Mouse (Mus musculus): Measurements from ENCODE around the gene Mxd4. TPM values are rescaled to one million over a fixed set of nuclear protein-coding genes. Genes with fewer than 3 reads are reported as not detected.

The Mxd4 gene
- total RNA-seq, 2 experiments from 2014 or later: 82.6 to 91.1 TPM

DNA sequence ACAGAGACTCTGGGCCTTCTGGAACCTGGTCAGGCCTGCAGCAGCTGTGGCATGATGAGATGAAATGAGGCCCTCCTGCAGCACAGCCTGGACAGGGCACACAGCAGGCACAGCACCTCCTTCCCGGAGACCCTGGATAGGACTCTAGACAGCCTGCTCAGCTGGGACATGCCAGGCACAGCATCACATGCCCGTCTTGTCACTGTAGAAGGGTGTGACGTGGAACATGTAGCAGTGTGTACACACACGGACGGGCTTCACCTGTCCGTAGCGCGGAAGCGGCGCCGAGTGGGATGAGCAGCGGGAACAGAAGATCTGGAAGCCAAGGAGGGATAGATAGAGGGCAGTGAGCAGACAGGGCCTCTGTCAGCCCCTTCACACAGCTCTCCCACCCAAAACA, 8.3 kb upstream of the Mxd4 start:
- no peak for DNase-seq (ENCODE audit: extremely low spot score in 1 of 2, low spot score in 2 of 2)
- Histone ChIP-seq H3K27ac (peak overlapping the region; percentile 79), H3K4me3 (no peak overlapping the region)
- TF ChIP-seq CTCF (IDR thresholded peaks at IDR 0.05): no peak
- intact Hi-C loops (cut with DNase I): loop anchor here (1.0 to 5.0 kb wide), 2 partner anchors 47 to 81 kb away; no protein-coding TSS in a partner anchor

DNA sequence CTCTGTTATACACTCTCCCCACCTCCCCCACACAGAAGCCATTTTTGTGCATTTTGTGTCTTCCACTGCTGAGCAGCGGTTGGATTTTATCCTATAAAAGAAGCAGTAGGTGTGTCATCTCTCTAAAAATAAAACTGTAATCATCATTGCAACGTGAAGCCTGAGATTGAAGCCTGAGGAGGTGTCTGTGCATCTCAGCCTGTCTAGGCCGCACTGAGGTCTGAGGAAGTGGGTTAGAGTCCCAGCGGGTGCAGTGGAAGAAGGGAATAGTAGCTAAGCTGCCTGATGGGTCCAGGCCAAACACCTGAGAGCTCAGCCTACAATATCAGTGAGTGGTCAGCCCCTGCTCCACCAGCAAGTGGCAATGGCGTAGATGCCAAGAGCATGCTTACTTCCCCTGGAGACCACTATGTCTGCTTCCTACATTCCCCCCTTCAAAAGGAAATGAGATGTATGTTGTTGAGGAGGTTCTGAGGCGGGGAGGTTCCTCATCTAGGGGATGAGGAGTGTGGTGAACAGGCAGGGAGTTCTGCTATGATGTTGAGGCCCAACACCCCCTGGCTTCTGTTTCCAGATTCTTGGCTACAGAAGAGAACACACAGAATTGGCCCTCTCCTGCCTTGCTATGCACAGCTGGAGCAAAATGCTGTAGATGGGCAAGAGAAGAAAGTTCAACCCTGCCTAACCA, 7.6 kb upstream of the Mxd4 start:
- no peak for DNase-seq (ENCODE audit: extremely low spot score in 1 of 2, low spot score in 2 of 2)
- intact Hi-C loops (cut with DNase I): loop anchor here (1.0 to 5.0 kb wide), 2 partner anchors 47 to 81 kb away; no protein-coding TSS in a partner anchor
- Histone ChIP-seq H3K4me3 (no peak overlapping the region), H3K27ac (peak overlapping the region; percentile 82)
- TF ChIP-seq CTCF (IDR thresholded peaks at IDR 0.05): no peak

DNA sequence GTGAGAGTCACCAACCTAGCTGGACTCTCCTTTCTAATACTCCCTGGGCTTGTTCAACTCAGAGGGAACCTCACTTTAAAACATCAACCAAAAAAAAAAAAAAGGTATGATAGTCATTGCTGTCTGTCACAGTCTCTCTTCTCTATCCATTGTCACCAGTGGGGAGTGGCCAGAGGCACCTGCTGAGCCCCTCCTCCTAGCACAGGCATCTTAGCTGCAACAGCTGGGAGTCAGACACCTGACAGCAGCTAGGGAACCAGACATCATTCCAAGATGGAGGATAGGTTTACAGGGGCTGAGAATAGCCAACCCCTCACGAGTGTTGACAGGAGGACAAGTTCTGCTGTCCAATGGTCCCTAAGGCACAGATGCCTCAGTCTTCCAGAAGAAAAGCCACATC, 6.9 kb upstream of the Mxd4 start:
- no peak for DNase-seq (ENCODE audit: extremely low spot score in 1 of 2, low spot score in 2 of 2)
- no peak for TF ChIP-seq CTCF (IDR thresholded peaks at IDR 0.05)
- intact Hi-C loops (cut with DNase I): no loop called here
- no peak overlapping the region for H3K4me3 ChIP-seq
- peak overlapping the region; percentile 82 for H3K27ac ChIP-seq

DNA sequence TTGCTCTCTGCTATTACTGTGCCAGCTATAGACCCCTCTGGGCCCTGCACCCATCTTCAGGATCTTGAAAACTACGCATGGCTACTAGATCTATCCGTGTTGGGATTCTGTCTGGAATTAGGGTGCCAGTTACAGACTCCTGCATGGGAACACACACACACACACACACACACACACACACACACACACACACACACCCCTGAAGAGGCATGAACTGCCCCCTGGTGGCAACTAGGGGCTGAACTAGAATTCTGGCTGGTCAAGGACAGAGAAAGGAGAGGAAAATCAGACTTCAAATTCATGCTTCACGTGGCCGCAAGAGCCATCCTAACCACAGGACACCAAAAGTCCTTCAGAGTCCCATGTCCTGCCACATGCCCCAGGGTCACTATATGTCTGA, 4.3 kb upstream of the Mxd4 start:
- peak overlapping the region; percentile 22; the same call in 1 of the 2 replicates for H3K27ac ChIP-seq
- no peak for DNase-seq (ENCODE audit: extremely low spot score in 1 of 2, low spot score in 2 of 2)
- TF ChIP-seq CTCF (IDR thresholded peaks at IDR 0.05): no peak; the same call in 1 of the 2 replicates
- no peak overlapping the region for H3K4me3 ChIP-seq
- intact Hi-C loops (cut with DNase I): no loop called here

DNA sequence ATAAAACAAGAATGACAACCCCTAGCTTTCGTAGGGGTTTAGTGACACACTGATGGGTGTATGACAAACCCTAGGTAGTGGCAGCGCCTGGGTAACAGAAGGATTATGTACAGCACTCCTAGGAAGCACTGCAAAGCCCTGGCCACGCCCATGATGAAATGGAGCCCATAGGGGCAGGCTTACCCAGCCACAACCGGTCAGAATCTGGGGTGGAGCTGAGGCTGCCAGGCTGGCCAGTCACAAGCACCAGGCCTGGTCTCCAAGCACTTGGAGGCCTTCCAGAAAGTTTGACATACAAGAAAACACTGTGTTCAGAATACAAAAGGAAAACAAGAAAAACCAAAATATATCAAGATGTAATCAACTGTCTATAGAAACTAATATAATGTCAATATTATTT, 3.5 kb upstream of the Mxd4 start:
- Histone ChIP-seq H3K4me3 (no peak overlapping the region), H3K27ac (peak overlapping the region; percentile 22)
- intact Hi-C loops (cut with DNase I): no loop called here
- DNase-seq (ENCODE audit: extremely low spot score in 1 of 2, low spot score in 2 of 2): no peak
- TF ChIP-seq CTCF (IDR thresholded peaks at IDR 0.05): no peak

DNA sequence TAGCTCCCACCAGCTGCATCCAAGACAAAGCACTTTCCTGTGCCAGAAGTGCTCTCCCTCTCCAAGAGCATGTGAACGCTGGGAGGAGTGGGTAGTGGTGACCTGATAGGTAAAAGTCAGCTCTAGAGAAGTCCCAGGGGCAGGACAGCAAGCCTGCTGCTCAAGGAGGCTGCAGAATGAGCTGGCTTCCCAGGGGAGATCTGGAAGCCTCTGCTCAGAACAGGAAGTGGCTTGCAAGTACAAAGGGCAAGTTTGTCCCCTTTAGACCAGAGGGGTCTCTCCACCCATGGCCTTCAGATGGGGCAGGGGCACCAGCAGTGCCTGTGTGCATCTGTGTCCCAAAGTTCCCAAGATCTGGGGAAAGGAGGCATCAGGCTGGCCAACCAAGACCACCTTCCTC, 2.0 kb upstream of the Mxd4 start:
- no peak overlapping the region for H3K4me3 ChIP-seq
- peak overlapping the region; percentile 25; the same call in 1 of the 2 replicates for H3K27ac ChIP-seq
- intact Hi-C loops (cut with DNase I): loop anchor here (5.0 kb wide), 1 partner anchor 192 kb away; the partner anchor contains the start of gene Nat8l
- no peak for TF ChIP-seq CTCF (IDR thresholded peaks at IDR 0.05)
- DNase-seq (ENCODE audit: extremely low spot score in 1 of 2, low spot score in 2 of 2): no peak

DNA sequence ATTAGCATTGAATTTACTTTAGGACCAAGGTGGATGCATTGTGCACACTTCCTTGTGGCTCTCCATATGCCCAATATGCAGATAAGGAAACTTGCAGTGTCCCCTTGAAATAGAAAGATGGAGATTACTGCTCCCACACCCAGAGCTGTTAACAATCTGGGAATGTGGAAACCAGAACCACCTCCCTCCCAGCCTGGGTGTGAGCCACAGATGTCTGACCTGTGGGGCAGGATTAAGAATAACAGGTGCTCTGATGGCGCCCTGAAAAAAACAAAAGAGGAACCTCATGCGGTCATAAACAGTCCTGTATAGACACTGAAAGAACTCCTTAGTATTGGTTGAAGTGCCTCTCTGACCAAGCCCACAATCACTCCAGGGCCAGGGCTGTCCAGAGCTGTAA, 1.3 kb upstream of the Mxd4 start:
- no peak for DNase-seq (ENCODE audit: extremely low spot score in 1 of 2, low spot score in 2 of 2)
- intact Hi-C loops (cut with DNase I): loop anchor here (5.0 kb wide), 1 partner anchor 192 kb away; the partner anchor contains the start of gene Nat8l
- no peak for TF ChIP-seq CTCF (IDR thresholded peaks at IDR 0.05)
- peak overlapping the region; percentile 95 for H3K27ac ChIP-seq
- H3K4me3 ChIP-seq: no peak overlapping the region; the same call in 1 of the 2 replicates

DNA sequence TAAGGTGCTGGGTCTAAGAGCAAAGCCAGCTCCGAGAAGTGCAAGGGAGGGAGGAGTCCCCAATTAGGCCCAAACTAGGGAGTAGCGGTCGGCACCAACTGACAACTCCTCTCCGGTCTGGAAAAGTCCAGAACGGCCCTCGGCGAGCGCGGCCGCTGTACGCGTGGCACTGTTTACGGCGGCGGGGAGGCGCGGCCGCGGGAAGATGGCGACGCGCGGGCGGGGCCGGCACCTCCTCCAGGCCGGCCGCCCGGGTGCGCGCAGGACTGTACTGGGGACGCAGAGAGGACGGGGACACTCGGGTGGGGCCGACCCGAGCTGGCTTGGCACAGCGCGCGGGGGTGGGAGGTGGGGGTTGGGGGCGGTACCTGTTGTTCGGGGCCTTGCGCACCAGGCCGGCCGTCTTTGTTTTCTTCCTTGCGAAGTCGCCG, 544 bp downstream of the Mxd4 start:
- Histone ChIP-seq H3K27ac (peak overlapping the region; percentile 94), H3K4me3 (peak overlapping the region; percentile 88)
- no peak for TF ChIP-seq CTCF (IDR thresholded peaks at IDR 0.05)
- peak in 1 of 2 experiments; percentile 47 for DNase-seq (ENCODE audit: extremely low spot score in 1 of 2, low spot score in 2 of 2)
- intact Hi-C loops (cut with DNase I): loop anchor here (1.0 to 5.0 kb wide), 2 partner anchors 18 to 190 kb away; partner anchors contain the start of genes Haus3, Nat8l and Poln

DNA sequence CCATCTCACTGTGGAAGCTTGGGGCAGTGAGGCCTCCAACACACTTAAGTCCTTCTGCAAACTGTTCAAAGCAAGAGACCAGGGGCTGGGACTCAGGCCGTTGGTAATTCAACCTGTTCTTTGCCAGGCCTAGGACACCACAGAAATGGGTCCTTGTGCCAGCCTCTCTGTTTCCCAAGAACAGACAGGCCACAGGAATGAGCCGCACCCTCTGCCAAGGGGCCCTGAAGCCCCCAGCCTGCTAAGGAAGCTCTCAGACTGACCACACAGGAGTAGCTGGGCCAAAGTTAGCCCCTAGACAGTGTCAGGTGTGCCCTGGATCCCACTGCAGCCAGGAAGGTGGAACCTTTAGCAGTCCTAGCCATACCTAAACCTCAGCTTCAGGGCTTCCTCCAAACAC, 1.1 kb downstream of the Mxd4 start:
- Histone ChIP-seq H3K4me3 (peak overlapping the region; percentile 88), H3K27ac (peak overlapping the region; percentile 94)
- TF ChIP-seq CTCF (IDR thresholded peaks at IDR 0.05): no peak
- intact Hi-C loops (cut with DNase I): loop anchor here (5.0 kb wide), 1 partner anchor 189 kb away; the partner anchor contains the start of gene Nat8l
- no peak for DNase-seq (ENCODE audit: extremely low spot score in 1 of 2, low spot score in 2 of 2)

DNA sequence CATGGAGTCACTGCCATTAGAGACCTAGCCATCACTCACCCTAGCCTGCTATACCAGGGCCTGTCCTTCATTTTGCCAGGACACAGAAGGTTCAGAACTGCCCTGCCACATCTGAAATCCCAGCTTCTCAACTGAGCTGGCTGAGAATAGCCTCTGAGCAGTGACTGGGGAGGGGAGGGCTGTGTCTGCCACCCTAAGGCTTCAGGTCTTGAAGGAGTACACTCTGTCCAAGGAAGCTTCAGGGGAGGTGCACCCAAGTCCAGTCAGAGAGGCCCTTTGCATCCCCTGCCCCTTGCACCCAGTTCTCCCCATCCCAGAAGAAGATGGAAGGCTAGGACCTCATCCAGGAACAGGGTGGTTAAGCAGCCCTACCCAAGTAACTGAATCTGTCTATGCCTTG, 1.7 kb downstream of the Mxd4 start:
- DNase-seq (ENCODE audit: extremely low spot score in 1 of 2, low spot score in 2 of 2): peak in 1 of 2 experiments; percentile 9
- no peak for TF ChIP-seq CTCF (IDR thresholded peaks at IDR 0.05)
- H3K4me3 ChIP-seq: peak overlapping the region; percentile 88
- intact Hi-C loops (cut with DNase I): loop anchor here (5.0 kb wide), 1 partner anchor 188 kb away; the partner anchor contains the start of gene Nat8l
- H3K27ac ChIP-seq: peak overlapping the region; percentile 94

DNA sequence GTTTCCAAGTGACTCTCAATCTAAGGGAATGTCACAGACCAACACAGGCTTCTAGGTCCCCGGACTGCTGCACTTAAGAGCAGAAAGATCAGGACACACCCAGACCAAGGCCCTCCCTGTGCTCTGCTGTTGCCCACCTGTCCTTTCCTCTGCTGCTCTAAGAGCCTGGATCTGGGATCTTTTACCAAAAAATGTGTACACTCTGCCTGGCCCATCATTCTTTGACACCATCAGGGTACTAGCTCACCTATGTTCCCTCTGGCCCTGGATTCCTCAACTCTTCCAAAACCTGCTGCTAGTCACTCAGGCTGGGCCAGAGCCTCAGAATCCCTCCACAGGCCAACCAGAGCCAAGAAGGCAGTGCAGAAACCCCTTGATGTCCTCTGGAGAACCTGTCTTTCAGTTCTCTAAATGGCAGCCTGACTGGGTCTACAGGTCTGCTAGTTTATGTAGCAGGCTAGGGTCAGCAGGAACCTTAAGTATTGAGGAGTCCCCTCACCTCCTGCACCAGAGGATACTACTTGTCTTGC, 2.4 kb downstream of the Mxd4 start:
- H3K27ac ChIP-seq: no peak overlapping the region
- intact Hi-C loops (cut with DNase I): loop anchor here (5.0 kb wide), 1 partner anchor 188 kb away; the partner anchor contains the start of gene Nat8l
- peak; percentile 7 to 8 for DNase-seq (ENCODE audit: extremely low spot score in 1 of 2, low spot score in 2 of 2)

DNA sequence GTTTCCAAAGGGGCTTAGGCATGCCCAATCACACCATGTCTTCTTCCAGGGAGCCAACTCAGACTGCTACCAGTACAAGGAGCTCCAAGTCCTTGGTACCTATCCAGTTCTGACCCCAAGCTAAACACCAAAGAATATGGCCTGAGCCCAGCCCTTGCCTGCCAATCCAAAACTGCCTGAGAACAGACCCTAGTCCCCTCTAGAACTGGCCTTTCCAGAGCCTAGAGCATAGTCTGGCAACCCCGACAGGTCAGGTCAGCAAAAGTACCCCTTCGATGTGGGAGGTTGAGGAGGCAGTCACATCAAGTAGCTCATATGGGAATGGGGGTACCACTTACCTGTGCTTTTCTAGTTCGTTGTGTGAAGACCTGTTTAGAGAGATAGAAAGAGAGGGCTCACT, 3.5 kb downstream of the Mxd4 start:
- Histone ChIP-seq H3K27ac (peak overlapping the region; percentile 45; the same call in 1 of the 2 replicates), H3K4me3 (no peak overlapping the region)
- TF ChIP-seq CTCF (IDR thresholded peaks at IDR 0.05): no peak
- intact Hi-C loops (cut with DNase I): no loop called here
- peak; percentile 6 to 7 for DNase-seq (ENCODE audit: extremely low spot score in 1 of 2, low spot score in 2 of 2)

More for the DNA sequence above, 2.4 kb downstream of the Mxd4 start:
- no peak overlapping the region; the same call in 1 of the 2 replicates for H3K4me3 ChIP-seq
- TF ChIP-seq CTCF (IDR thresholded peaks at IDR 0.05): no peak

Measured in left cerebral cortex, adult 2 months (tissue).